Mouse (Mus musculus) liver, embryonic 16.5 days (tissue): Measurements from ENCODE around the gene Ybx2. TPM values are rescaled to one million over a fixed set of nuclear protein-coding genes. Genes with fewer than 3 reads are reported as not detected.

Experiments used
- ATAC-seq: fragments of 200-750 bp; cut with Nextera tagmentation; 2 replicates; pipeline ENCODE4 v1.8.0; 2017; ENCODE audit warnings: low read depth, mild to moderate bottlenecking, moderate number of reproducible peaks, moderate library complexity
- H3K27ac ChIP-seq: fragments of 300-500 bp; sonication (generic); 2 replicates; pipeline ENCODE4 v1.5.1; 2014; ENCODE audit warnings: mild to moderate bottlenecking, low read length
- H3K27me3 ChIP-seq: fragments of 300-500 bp; sonication (generic); 2 replicates; pipeline ENCODE4 v1.6.1; 2014; ENCODE audit warnings: low read depth, low read length, mixed read lengths; ENCODE audit not compliant: control insufficient read depth, insufficient read depth
- H3K36me3 ChIP-seq: fragments of 300-500 bp; sonication (generic); 2 replicates; pipeline ENCODE4 v1.6.1; 2014; ENCODE audit warnings: mild to moderate bottlenecking; ENCODE audit not compliant: control insufficient read depth, insufficient read depth
- H3K4me1 ChIP-seq: fragments of 300-500 bp; sonication (generic); 2 replicates; pipeline ENCODE4 v1.6.1; 2014; ENCODE audit warnings: low read depth, low read length, mixed read lengths; ENCODE audit not compliant: control insufficient read depth
- H3K4me2 ChIP-seq: fragments of 300-500 bp; sonication (generic); 2 replicates; pipeline ENCODE4 v1.6.1; 2014; ENCODE audit warnings: low read depth, low read length, mixed read lengths
- H3K4me3 ChIP-seq: fragments of 300-500 bp; sonication (generic); 2 replicates; pipeline ENCODE4 v1.5.1; 2014; ENCODE audit warnings: low read depth, mild to moderate bottlenecking, low read length
- H3K9ac ChIP-seq: fragments of 300-500 bp; sonication (generic); 2 replicates; pipeline ENCODE4 v1.6.1; 2014; ENCODE audit warnings: low read depth, low read length
- H3K9me3 ChIP-seq: fragments of 300-500 bp; sonication (generic); replicated peaks from 2 replicates; pipeline ENCODE4 v1.6.1; 2016; ENCODE audit warnings: low read length; ENCODE audit not compliant: control insufficient read depth
- WGBS: fragments of 180-500 bp; shearing (Covaris S2); extraction: QIAGEN DNeasy Blood & Tissue Kit; methylation state at CpG from one replicate; pipeline ENCODE4 v1.1.7; 2014; ENCODE audit not compliant: insufficient replicate concordance; 5-methylcytosine and 5-hydroxymethylcytosine counted together
- polyA plus RNA-seq: library from polyadenylated mRNA; unstranded; fragments of >200 nt; fragmentation: Nextera tagmentation; extraction: Ambion mirVana; gene quantifications from 2 replicates; pipeline ENCODE4 v1.2.1, GENCODE M21; 2015

Gene Ybx2
- polyA plus RNA-seq, 1 experiment from 2014 or later, result 0.18 TPM

DNA sequence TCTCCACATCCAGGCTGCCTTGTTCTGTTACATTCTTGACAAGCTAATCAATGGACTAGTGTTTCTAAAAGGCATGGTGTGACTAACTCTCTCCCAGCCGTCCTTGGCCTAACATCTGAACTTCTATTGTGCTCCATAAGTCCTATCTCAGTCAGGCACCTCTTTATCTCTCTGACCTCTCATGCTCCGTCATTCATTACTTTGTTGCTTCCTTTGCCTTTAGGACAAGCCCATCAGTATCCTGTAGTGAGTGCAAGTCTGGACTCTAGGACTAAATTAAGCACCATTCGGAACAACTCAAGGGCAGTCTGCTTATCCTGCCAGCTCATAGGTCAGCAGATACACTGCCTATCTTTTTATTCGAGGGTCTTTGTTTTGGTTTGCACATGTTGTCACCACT is 40.7 kb downstream of the Ybx2 start:
- Histone ChIP-seq H3K27me3 (no peaks in the 10 kb centered on the region), H3K4me2 (no peak overlapping the region), H3K9me3 (no peaks in the 10 kb centered on the region), H3K36me3 (peaks cover 13% of the 10 kb centered on the region), H3K27ac (no peak overlapping the region), H3K4me3 (no peak overlapping the region), H3K9ac (no peak overlapping the region), H3K4me1 (peaks cover 7% of the 10 kb centered on the region)
- 70% methylated on average over 4 of the region's 4 CpGs for WGBS
- no peak for ATAC-seq

DNA sequence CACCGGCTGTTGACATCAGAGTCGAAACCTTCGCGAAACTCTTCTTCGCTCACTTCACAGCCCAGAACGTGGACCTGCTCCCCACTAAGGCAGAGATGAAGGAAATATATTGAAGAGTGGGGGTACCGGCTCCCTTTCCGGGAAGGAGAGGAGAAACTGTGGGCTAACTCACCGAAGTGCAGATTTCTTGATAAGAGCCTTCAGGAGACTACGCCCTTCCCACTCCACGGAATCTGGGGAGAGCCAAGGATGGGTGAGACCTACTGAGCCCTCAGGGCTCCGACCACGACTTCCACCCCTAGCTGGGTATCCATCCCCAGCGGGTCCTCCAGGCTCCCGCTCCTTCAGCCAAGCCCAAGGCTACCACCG is 44.2 kb downstream of the Ybx2 start:
- H3K36me3 ChIP-seq, result peaks cover 15% of the 10 kb centered on the region
- H3K9ac ChIP-seq, result peak overlapping the region; percentile 96
- peak overlapping the region; percentile 97 for H3K27ac ChIP-seq
- H3K4me1 ChIP-seq, result peaks cover 25% of the 10 kb centered on the region
- no peaks in the 10 kb centered on the region for H3K27me3 ChIP-seq
- H3K4me3 ChIP-seq, result peak overlapping the region; percentile 81
- no peaks in the 10 kb centered on the region for H3K9me3 ChIP-seq
- peak overlapping the region; percentile 87 for H3K4me2 ChIP-seq
- peak; percentile 23 for ATAC-seq
- 2% methylated on average over 16 of the region's 16 CpGs for WGBS

DNA sequence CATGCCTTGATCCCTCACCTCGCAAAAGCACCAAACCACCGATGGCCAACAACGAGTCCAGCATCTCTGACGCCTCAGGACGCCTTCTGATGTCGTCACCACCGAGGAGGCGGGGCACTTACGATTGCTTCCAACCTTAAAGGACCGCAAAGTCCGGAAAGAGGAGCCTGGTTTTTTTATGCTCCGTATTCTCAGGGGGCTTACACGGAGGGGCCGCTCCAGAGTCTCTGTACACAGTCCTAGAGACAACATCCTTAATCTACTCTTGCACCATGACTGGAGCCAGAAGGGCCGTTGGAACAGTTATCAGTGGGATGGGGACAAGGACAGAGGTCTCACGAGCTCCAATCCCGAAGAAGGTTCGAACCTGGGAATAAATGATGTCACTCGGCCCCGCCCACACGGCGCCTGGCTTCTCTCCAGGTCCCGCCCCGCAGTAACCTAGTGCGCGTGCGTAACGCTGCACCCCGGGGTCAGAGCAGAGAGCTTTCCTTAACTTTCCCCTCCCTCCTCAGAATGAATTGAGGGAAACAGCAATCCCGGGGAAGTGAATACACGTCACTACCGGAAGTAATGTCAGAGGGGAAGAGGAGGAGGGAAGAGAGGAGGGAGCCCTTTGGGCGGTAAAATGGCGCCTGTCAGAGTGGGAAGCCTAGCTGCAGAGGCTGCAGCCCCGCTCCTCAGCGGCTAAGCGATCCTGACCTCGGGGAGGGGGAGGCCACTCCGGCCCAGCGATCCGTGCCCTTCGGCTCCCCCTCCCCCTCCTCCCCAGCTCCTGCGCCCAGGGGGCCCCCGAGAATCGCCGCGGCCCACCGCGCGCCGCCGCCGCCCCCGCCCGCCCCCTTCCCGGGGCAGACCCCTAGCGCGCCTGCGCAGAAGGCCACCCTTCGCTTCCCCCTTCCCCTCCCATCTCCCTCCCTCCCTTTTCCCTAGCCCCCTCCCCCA is 44.9 kb downstream of the Ybx2 start:
- Histone ChIP-seq H3K27ac (peak overlapping the region; percentile 97), H3K4me3 (peak overlapping the region; percentile 81), H3K4me2 (peak overlapping the region; percentile 87), H3K27me3 (no peaks in the 10 kb centered on the region), H3K36me3 (peaks cover 16% of the 10 kb centered on the region), H3K9ac (peak overlapping the region; percentile 96), H3K9me3 (no peaks in the 10 kb centered on the region), H3K4me1 (peaks cover 25% of the 10 kb centered on the region)
- ATAC-seq, result peak; percentile 91
- 0% methylated on average over 49 of the region's 60 CpGs for WGBS

DNA sequence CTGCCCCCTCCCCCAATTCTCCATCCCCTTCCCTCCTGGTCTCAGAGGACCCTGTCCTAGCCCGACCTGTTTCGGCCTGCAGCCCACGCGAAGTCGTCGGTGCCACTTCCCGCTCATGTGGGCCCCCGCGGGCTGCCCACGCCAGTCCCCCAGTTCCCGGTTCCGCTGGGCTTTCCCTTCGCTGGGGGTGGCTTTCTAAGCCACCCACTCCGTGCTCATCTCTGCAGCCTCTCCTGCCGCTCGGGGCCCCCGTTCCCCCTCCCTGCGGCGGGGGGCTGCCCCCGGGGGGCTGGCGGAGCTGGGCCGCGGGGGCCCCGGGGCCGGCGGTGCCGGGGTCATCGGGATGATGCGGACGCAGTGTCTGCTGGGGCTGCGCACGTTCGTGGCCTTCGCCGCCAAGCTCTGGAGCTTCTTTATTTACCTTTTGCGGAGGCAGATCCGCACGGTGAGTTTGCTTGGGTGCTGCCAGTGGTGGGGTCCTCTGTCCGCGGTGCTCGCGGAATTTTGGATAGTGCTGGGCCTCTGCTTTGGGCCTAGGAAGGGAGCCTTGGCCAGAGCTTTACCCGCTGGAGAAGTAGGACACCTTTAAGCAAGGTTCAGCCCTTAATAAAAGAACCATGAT is 45.7 kb downstream of the Ybx2 start, which contains the start of gene Ctdnep1:
Ctdnep1 (plus strand) TSS at position 16 of the 622 bp plus-strand sequence.
- Histone ChIP-seq H3K36me3 (peaks cover 18% of the 10 kb centered on the region), H3K4me3 (peak within 1 kb of the TSS; percentile 81), H3K4me1 (peaks cover 25% of the 10 kb centered on the region), H3K27ac (peak within 1 kb of the TSS; percentile 97), H3K9ac (peak within 1 kb of the TSS; percentile 96), H3K27me3 (no peaks in the 10 kb centered on the region), H3K9me3 (no peaks in the 10 kb centered on the region), H3K4me2 (peak within 1 kb of the TSS; percentile 87)
- peak; percentile 0; the same call in 1 of the 2 replicates for ATAC-seq
- WGBS, result under 1% methylated on average over 42 of the region's 43 CpGs

DNA sequence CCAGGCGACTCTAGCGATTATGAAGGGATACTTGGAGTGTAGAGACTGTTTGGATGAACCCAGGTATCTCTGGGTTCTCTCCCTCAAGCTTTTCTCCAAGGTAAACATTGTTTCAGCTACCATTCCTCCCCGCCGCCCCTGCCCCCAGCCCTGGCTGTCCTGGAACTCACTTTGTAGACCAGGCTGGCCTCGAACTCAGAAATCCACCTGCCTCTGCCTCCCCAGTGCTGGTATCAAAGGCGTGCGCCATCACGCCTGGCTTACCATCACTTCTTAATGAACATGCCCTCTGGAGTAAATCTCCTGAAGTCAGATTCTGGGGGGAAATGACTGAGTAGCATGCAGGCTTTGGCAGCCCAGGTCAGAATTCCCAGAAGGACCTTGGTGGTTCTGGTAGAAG is 46.6 kb downstream of the Ybx2 start, which contains the start of gene Elp5:
Elp5 (minus strand) TSS at position 293 of the 400 bp plus-strand sequence.
- peaks cover 25% of the 10 kb centered on the region for H3K4me1 ChIP-seq
- peak within 1 kb of the TSS; percentile 81 for H3K4me3 ChIP-seq
- H3K27ac ChIP-seq, result peak within 1 kb of the TSS; percentile 97
- H3K9ac ChIP-seq, result peak within 1 kb of the TSS; percentile 96
- 44% methylated on average over 8 of the region's 8 CpGs for WGBS
- no peak for ATAC-seq
- peak within 1 kb of the TSS; percentile 87 for H3K4me2 ChIP-seq
- H3K9me3 ChIP-seq, result no peaks in the 10 kb centered on the region
- no peaks in the 10 kb centered on the region for H3K27me3 ChIP-seq
- H3K36me3 ChIP-seq, result peaks cover 21% of the 10 kb centered on the region

DNA sequence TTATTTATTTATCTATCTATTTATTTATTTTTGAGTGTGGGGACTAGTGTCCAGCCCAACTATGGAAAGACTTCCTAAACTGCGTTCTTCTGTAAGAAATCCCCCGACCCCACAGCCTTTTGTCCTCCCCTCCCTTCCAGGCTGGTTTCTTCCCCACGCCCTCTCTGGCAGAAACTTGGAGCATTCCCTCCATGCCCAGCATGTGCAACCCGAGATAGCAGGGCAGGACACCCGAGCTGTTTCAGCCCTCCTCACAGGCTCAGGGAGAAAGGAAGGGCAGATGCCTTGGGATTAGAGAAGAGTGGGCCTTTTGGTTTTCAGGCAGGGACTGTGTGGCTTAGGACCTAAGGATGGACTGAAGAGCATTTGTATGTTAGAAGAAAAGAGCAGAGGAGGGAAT is 47.3 kb downstream of the Ybx2 start:
- Histone ChIP-seq H3K9ac (peak overlapping the region; percentile 96), H3K4me2 (peak overlapping the region; percentile 87), H3K9me3 (no peaks in the 10 kb centered on the region), H3K27ac (peak overlapping the region; percentile 8; the same call in 1 of the 2 replicates), H3K27me3 (no peaks in the 10 kb centered on the region), H3K36me3 (peaks cover 26% of the 10 kb centered on the region), H3K4me3 (peak overlapping the region; percentile 81), H3K4me1 (peaks cover 25% of the 10 kb centered on the region)
- 32% methylated on average over 5 of the region's 5 CpGs for WGBS
- ATAC-seq, result no peak

DNA sequence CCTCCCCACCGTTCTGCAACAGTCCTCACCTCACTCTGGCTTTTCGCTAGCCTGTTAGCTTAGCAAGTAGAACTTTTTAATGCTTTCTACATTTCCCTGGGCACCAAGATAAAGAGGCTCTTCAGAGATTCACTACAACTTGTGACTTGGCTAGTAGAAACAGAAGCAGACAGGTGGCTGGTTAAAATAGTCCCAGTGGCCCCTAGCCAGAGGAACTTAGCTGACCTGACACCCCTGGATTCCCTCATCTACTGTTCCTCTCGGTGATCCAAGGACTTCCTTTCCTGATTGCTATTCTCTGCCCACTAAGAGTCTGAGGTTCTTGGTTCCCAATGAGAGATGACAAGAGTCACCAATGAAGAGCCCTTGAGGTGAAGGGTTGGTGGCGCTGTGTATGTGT is 47.8 kb downstream of the Ybx2 start:
- Histone ChIP-seq H3K27ac (no peak overlapping the region), H3K36me3 (peaks cover 25% of the 10 kb centered on the region), H3K9ac (no peak overlapping the region), H3K9me3 (no peaks in the 10 kb centered on the region), H3K4me2 (peak overlapping the region; percentile 87; the same call in 1 of the 2 replicates), H3K4me3 (no peak overlapping the region), H3K27me3 (no peaks in the 10 kb centered on the region), H3K4me1 (peaks cover 25% of the 10 kb centered on the region)
- WGBS, result 68% methylated on average over 4 of the region's 4 CpGs
- ATAC-seq, result no peak

DNA sequence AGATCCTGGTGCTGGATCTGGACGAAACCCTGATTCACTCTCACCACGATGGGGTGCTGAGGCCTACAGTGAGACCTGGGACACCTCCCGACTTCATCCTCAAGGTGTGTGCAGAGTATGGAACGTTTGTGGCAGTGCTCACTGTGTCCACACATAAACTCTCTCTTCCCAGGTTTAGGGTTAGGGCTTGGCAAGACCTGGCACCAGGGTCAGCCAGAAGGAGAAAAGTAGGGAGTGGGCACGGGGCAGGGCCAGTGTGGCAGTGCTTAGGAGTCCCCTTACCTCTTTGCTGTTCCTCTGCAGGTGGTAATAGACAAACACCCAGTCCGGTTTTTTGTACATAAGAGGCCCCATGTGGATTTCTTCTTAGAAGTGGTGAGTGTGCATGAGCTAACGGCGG is 48.8 kb downstream of the Ybx2 start:
- Histone ChIP-seq H3K4me3 (no peak overlapping the region), H3K4me2 (no peak overlapping the region), H3K27ac (no peak overlapping the region), H3K27me3 (no peaks in the 10 kb centered on the region), H3K9me3 (no peaks in the 10 kb centered on the region), H3K36me3 (peaks cover 34% of the 10 kb centered on the region), H3K9ac (no peak overlapping the region), H3K4me1 (peaks cover 20% of the 10 kb centered on the region)
- no peak for ATAC-seq
- 80% methylated on average over 8 of the region's 8 CpGs for WGBS

DNA sequence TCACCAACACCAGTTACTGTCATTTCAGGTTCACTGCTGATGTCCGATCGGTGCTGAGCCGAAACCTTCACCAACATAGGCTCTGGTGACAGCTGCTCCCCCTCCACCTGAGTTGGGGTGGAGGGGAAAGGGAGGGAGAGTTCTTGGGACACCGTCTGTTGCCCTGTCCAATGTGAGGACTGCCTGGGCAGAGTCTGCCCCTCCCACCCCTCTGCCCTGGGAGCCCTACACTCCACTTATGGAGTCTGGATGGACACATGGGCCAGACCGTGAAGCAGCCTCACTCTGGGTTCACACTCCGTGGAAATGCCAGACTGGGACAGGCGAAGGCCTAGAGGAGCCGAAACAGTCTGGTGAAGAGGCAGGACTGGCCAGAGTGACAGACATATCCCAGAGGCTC is 54.4 kb downstream of the Ybx2 start:
- peaks cover 39% of the 10 kb centered on the region for H3K36me3 ChIP-seq
- H3K4me3 ChIP-seq, result no peak overlapping the region

More for the DNA sequence above, 54.4 kb downstream of the Ybx2 start:
- H3K4me2 ChIP-seq, result no peak overlapping the region
- no peaks in the 10 kb centered on the region for H3K9me3 ChIP-seq
- ATAC-seq, result no peak
- WGBS, result 89% methylated on average over 8 of the region's 8 CpGs
- no peaks in the 10 kb centered on the region for H3K27me3 ChIP-seq
- H3K9ac ChIP-seq, result no peak overlapping the region
- peak overlapping the region; percentile 99 for H3K27ac ChIP-seq
- peaks cover 24% of the 10 kb centered on the region for H3K4me1 ChIP-seq
